Mouse (Mus musculus) frontal cortex, postnatal 10 days (tissue): ENCODE data around the gene Fam104a.

Experiments used
- DNase-seq, 2 experiments: peaks; one replicate each; pipeline ENCODE4 v3.0.0; 2022; ENCODE audit warnings: low spot score in 2 of 2, mixed read lengths in 1 of 2

Gene Fam104a

GRCm38 (mm10) chr11:113632303-113632702 is 51.7 kb downstream of the Fam104a start:
- no peak for DNase-seq

- DNase-seq, result no peak
Measured at GRCm38 (mm10) chr11:113631862-113632261, 52.1 kb downstream of the Fam104a start.

DNA sequence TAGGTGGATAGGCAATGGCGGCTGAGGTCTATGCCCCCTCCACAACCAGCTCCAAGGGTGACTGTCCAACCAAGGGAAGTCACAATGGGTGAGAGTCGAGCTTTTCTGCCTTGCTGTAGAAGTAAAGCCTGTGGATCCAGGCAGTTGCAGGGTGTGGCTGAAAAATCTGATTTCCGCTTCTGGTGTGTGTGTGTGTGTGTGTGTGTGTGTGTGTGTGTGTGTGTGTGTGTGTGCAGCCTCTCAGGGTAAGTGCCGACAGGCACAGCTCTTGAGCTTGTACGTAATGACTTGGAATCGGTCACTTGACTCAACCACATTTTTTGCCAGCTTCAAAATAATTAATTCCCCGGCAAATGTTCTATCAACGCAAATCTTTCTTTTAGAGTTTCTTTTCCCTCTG is 52.7 kb downstream of the Fam104a start:
- DNase-seq, result no peak

- no peak for DNase-seq
Measured at GRCm38 (mm10) chr11:113630642-113631041, 53.3 kb downstream of the Fam104a start.

- no peak for DNase-seq
Measured at GRCm38 (mm10) chr11:113627785-113628184, 56.2 kb downstream of the Fam104a start.

DNA sequence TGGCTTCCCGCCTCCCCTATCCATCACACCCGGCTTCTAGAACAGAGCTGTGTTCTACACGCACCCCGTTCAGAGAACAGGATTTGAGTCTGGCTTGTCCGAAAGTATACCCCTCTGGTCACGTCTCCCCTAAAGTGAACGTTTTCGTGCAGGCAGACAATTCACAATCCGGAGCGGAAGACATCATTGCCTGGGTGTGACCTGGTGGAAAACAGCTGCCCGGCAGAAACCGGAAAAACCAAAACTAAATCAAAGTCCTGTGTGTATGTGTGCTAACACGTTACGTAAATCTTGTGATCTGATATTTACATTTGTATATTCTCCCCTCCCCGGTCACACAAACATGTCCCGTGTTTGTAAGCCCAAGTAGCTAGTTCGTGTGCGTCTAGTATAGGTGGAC is 58.5 kb downstream of the Fam104a start:
- no peak for DNase-seq

DNA sequence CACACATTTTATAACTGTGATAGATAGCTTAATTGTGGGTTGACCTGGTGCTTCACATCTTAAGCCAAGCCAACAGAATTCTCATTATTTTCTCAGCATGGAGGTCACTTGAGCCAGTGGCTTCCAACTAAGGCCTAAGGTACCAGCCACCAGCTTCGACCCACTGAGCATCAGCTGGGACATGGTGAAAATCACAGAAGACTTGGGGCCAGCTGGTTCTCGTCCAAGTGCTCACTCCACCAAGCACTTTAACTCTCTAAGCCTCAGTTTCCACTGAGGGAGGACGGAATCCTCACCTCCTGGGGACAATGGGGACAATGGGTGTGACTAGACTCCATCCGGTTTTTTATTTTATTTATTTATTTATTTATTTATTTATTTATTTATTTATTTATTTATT is 61.9 kb downstream of the Fam104a start:
- DNase-seq, result no peak

GRCm38 (mm10) chr11:113621001-113621400 is 63.0 kb downstream of the Fam104a start:
- no peak for DNase-seq

DNA sequence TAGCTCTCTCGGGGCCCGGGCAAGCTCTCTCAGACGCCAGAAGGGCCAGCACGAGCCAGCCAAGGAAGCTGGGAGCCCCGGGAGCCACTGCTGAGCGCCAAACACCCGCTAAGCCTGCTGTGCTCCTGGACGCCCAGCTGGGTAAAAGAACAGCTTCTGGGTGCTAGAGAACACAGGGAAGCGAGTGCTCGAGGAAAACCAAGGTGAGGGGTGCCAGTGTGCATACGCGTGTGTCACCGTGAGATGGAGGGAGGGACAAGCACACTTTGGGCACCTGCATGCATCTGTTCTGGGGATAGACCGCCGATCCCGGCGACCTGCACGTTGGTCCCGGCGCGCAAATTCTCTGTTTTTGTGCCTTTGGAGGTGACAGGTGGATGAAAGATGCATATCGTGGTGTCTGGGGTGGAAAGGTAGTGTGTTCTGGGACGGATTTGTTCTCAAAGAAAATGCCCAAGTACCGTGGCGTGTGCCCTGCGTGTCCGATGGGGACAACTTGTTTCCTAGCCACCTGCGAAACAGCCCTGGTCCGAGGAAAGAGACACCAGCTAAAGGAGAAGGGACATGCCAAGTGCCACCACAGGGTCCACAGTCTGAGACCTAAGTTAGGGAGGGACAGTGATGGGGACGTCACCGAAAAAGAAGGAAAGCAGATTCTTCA is 64.4 kb downstream of the Fam104a start:
- DNase-seq, result no peak

DNA sequence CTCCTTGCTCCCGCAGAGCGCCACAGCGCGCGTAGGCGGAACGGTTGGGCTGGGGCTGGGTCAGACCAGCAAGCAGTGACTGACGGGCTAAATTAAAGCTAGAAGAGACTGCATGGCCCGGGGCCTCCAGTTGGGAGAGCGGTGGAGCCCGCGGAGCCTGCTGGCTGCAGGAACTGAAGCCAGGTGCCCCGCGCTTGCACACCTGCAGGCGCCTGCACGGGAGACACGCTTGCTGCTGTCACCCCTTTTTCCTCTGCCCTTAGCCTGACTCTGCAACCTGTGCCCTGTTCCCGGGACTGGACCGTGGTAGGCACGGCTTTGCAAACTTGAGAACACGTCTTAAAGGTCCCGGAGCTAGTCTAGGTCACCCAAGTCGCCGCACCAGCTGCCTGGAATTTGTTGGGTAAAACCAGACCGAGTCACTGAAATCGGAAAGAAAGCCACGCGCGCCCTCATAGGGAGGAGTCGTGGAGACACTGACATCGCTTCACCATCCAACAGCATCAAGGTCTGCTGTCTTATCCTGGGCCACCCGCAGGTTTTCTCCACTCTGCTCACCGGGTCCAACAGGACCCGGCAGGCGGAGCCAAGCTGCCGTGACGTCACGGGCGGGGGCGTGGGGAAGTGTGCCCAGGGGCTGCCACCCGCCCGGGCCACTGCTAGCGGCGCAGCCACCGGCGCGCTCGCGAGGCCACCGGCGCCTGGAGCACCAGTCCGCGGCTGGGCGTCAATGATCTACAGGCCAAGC is 65.1 kb downstream of the Fam104a start, which contains the start of gene Sstr2:
TSS of gene Sstr2 (plus strand) at position 671 of the 748 bp plus-strand sequence.
- peak; percentile 71 to 77 for DNase-seq

DNA sequence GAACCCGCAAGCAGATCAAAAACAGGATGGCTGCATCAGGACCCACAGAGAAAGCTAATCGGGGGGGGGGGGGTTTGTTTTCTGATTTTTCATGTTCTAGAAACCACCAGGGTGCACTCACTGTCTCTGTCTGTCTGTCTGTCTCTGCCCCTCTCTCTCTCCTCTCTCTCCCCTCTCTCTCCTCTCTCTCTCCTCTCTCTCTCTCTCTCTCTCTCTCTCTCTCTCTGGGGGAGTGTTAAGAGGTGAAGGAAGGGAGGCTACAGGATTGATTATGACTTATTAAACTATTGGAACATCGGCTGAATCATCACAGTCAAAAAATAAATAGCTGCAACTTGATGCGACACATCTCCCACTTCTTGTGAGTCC is 65.7 kb downstream of the Fam104a start:
- DNase-seq, result no peak

GRCm38 (mm10) chr11:113617132-113617911 is 66.6 kb downstream of the Fam104a start:
- DNase-seq, result peak; percentile 45 to 62

- DNase-seq, result no peak
Measured at GRCm38 (mm10) chr11:113614476-113614875, 69.5 kb downstream of the Fam104a start.

DNA sequence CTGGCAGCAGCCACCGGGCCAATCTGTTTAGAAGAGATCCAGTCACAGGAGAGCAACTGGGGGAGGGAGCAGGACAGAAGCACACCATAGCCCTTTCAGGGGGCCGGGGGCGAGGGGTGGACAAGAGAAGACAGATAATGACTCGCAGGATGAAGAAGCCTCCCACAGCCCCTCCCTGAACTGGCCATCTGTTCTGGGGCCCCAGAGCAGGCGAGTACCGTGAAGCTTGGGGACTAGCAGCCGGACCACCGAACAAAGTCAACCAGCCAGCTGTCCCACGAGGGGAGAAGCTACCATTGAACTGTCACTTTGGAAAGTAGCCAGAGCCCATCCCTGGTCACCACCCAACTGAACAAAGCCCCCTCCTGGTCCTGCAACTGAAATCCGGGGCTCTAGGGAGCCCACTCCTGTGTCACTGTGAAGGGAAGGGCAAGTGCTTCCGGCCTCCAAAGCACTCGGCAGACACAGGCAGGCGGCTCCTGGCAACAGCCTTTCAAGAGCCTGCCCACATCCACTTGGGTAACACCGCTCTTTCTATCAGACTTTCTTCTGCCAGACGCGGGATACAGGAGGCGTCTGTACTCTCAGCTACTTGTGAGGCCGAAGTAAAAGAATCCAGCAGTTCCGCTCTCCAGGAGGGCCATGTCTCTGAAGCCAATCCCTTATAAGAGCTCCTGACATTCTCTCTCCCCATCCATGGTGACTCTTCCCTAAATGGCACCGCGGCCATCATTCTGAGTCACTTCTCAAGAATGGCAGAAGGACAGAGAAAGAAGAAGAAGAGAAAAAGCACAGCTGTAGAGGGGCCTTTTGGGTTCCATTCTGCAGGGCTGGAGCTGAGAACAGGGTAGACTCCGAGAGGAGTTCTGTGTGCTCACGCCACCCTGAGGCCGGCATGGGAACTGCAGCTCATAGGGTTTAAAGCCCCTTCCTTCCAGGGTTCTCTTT is 72.0 kb downstream of the Fam104a start:
- DNase-seq, result peak in 1 of 2 experiments; percentile 57
